Mouse (Mus musculus) macrophage (primary cell): ENCODE measurements around the gene Cgas. TPM values are rescaled to one million over a fixed set of nuclear protein-coding genes. Genes with fewer than 3 reads are reported as not detected.

Experiments
- H3K27ac ChIP-seq: fragments of 350-480 bp; formaldehyde crosslinking; 2 replicates; pipeline ENCODE4 v1.9.0; 2021
- H3K36me3 ChIP-seq: fragments of 350-480 bp; formaldehyde crosslinking; 2 replicates; pipeline ENCODE4 v1.9.0; 2021; ENCODE audit errors: inconsistent target
- H3K4me3 ChIP-seq: fragments of 350-480 bp; formaldehyde crosslinking; 2 replicates; pipeline ENCODE4 v1.9.0; 2021; ENCODE audit errors: inconsistent target
- H3K79me2 ChIP-seq: fragments of 350-480 bp; formaldehyde crosslinking; 2 replicates; pipeline ENCODE4 v1.9.0; 2021; ENCODE audit errors: inconsistent target
- WGBS: methylation state at CpG from one replicate; pipeline ENCODE4 v1.1.7; 2026; ENCODE audit warnings: inconsistent platforms; ENCODE audit not compliant: missing documents; 5-methylcytosine and 5-hydroxymethylcytosine counted together
- polyA plus RNA-seq: library from polyadenylated mRNA; stranded (reverse); fragments of 250-400 nt; gene quantifications from 3 replicates; pipeline ENCODE4 v1.2.4, GENCODE M21; 2018; ENCODE audit warnings: inconsistent platforms

The Cgas gene
- polyA plus RNA-seq, 1 experiment from 2014 or later: 7.4 TPM

GRCm38 (mm10) chr9:78385893-78386292, 57.1 kb downstream of the Cgas start:
- Histone ChIP-seq H3K4me3 (no peak overlapping the region), H3K36me3 (no peaks in the 10 kb centered on the region), H3K79me2 (no peaks in the 10 kb centered on the region), H3K27ac (no peak overlapping the region)
- 70% methylated on average over 3 of the region's 3 CpGs for WGBS

Other genes starting within 250 kb of the Cgas start
- gene Gsta1, start 212.6 kb downstream of the Cgas start, polyA plus RNA-seq: not detected in 3 replicates
- not detected in 3 replicates for gene Gm3776, start 186.1 kb downstream of the Cgas start, polyA plus RNA-seq
- not detected in 3 replicates for gene Gm10639, start 153.3 kb downstream of the Cgas start, polyA plus RNA-seq
- gene Omt2a, start 128.4 kb downstream of the Cgas start, polyA plus RNA-seq: not detected in 3 replicates
- not detected in 3 replicates for gene Omt2b, start 115.6 kb downstream of the Cgas start, polyA plus RNA-seq
- gene Gsta2, start 87.4 kb downstream of the Cgas start, polyA plus RNA-seq: not detected in 3 replicates
- not detected in 3 replicates for gene Dppa5a, start 75.1 kb downstream of the Cgas start, polyA plus RNA-seq
- not detected in 3 replicates for gene Ooep, start 64.5 kb downstream of the Cgas start, polyA plus RNA-seq
- not detected in 3 replicates for gene Ddx43, start 47.5 kb downstream of the Cgas start, polyA plus RNA-seq
- gene Mto1, start 5.0 kb upstream of the Cgas start, polyA plus RNA-seq: 14.3 to 17.0 TPM (median 16.3 TPM) in 3 replicates
- gene Gm17324, start 5.5 kb upstream of the Cgas start, polyA plus RNA-seq: not detected in 3 replicates
- 6,779 to 7,082 TPM (median 6,969 TPM) in 3 replicates for gene Eef1a1, start 45.9 kb upstream of the Cgas start, polyA plus RNA-seq
- gene Slc17a5, start 144.8 kb upstream of the Cgas start, polyA plus RNA-seq: 35.7 to 56.6 TPM (median 55.8 TPM) in 3 replicates
- gene Cd109, start 172.3 kb upstream of the Cgas start, polyA plus RNA-seq: 1.9 to 5.9 TPM (median 4.9 TPM) in 3 replicates